Mouse (Mus musculus) forebrain, embryonic 11.5 days (tissue): Measurements from ENCODE around the gene Rbfox2. TPM values are rescaled to one million over a fixed set of nuclear protein-coding genes. Genes with fewer than 3 reads are reported as not detected.

Experiments used
- ATAC-seq: fragments of 200-750 bp; cut with Nextera tagmentation; replicated peaks from 2 replicates; pipeline ENCODE4 v1.8.0; 2017; ENCODE audit warnings: moderate TSS enrichment; ENCODE audit not compliant: low FRiP score
- DNase-seq: peaks from one replicate; pipeline ENCODE4 v3.0.0-alpha.2; 2017; ENCODE audit warnings: low spot score
- H3K27ac ChIP-seq: fragments of 300-500 bp; sonication (generic); 2 replicates; pipeline ENCODE4 v1.5.1; 2014; ENCODE audit warnings: low read depth, low read length
- H3K27me3 ChIP-seq: fragments of 300-500 bp; sonication (generic); 2 replicates; pipeline ENCODE4 v1.6.1; 2014; ENCODE audit warnings: mild to moderate bottlenecking, low read length, mixed read lengths; ENCODE audit not compliant: control insufficient read depth, insufficient read depth
- H3K36me3 ChIP-seq: fragments of 300-500 bp; sonication (generic); 2 replicates; pipeline ENCODE4 v1.6.1; 2014; ENCODE audit warnings: mild to moderate bottlenecking, low read length, moderate library complexity, mixed read lengths; ENCODE audit not compliant: control insufficient read depth, insufficient read depth
- H3K4me1 ChIP-seq: fragments of 300-500 bp; sonication (generic); replicated peaks from 2 replicates; pipeline ENCODE4 v1.6.1; 2014; ENCODE audit warnings: low read length, mixed read lengths; ENCODE audit not compliant: control insufficient read depth, insufficient read depth
- H3K4me2 ChIP-seq: fragments of 300-500 bp; sonication (generic); 2 replicates; pipeline ENCODE4 v1.6.1; 2014; ENCODE audit warnings: low read depth, mild to moderate bottlenecking, low read length, moderate library complexity, mixed read lengths; ENCODE audit not compliant: severe bottlenecking
- H3K4me3 ChIP-seq: fragments of 300-500 bp; sonication (generic); 2 replicates; pipeline ENCODE4 v1.5.1; 2014; ENCODE audit warnings: low read depth, low read length
- H3K9ac ChIP-seq: fragments of 300-500 bp; sonication (generic); 2 replicates; pipeline ENCODE4 v1.6.1; 2014; ENCODE audit warnings: low read length
- H3K9me3 ChIP-seq: fragments of 300-500 bp; sonication (generic); 2 replicates; pipeline ENCODE4 v1.6.1; 2016; ENCODE audit warnings: low read length, mixed read lengths; ENCODE audit not compliant: control insufficient read depth
- WGBS: fragments of 180-500 bp; shearing (Covaris S2); extraction: QIAGEN DNeasy Blood & Tissue Kit; methylation state at CpG from one replicate; pipeline ENCODE4 v1.1.7; 2014; 5-methylcytosine and 5-hydroxymethylcytosine counted together
- polyA plus RNA-seq: library from polyadenylated mRNA; unstranded; fragments of >200 nt; fragmentation: Nextera tagmentation; extraction: Ambion mirVana; gene quantifications from 2 replicates; pipeline ENCODE4 v1.2.1, GENCODE M21; 2014

Gene Rbfox2
- polyA plus RNA-seq, 1 experiment from 2014 or later = 68.2 TPM

GRCm38 (mm10) chr15:77054611-77055175 lies 252.1 kb downstream of the Rbfox2 start:
- ATAC-seq (no peak), DNase-seq (no peak)
- Histone ChIP-seq H3K36me3 (no peaks in the 10 kb centered on the region), H3K27me3 (no peaks in the 10 kb centered on the region), H3K9ac (no peak overlapping the region), H3K9me3 (no peaks in the 10 kb centered on the region; the same call in 1 of the 2 replicates), H3K4me3 (no peak overlapping the region), H3K4me1 (no peaks in the 10 kb centered on the region; the same call in 1 of the 2 replicates), H3K4me2 (no peak overlapping the region), H3K27ac (no peak overlapping the region)
- 49% methylated on average over 5 of the region's 5 CpGs for WGBS

- no peak overlapping the region for H3K4me3 ChIP-seq
- no peak overlapping the region for H3K27ac ChIP-seq
- ATAC-seq (no peak), DNase-seq (no peak)
- WGBS = 76% methylated on average over 1 of the region's 1 CpGs
- no peak overlapping the region for H3K4me2 ChIP-seq
- no peaks in the 10 kb centered on the region for H3K27me3 ChIP-seq
- H3K4me1 ChIP-seq = no peaks in the 10 kb centered on the region; the same call in 1 of the 2 replicates
- no peaks in the 10 kb centered on the region for H3K36me3 ChIP-seq
- H3K9me3 ChIP-seq = no peaks in the 10 kb centered on the region
- no peak overlapping the region for H3K9ac ChIP-seq
Measured at GRCm38 (mm10) chr15:77053021-77053420, 253.8 kb downstream of the Rbfox2 start.

- no peak overlapping the region for H3K4me3 ChIP-seq
- WGBS = 55% methylated on average over 1 of the region's 1 CpGs
Measured at GRCm38 (mm10) chr15:77052176-77052575, 254.6 kb downstream of the Rbfox2 start.

GRCm38 (mm10) chr15:77050570-77050969 lies 256.2 kb downstream of the Rbfox2 start, which contains the start of gene Mb:
Gene Mb (minus strand): TSS chr15:77050670.
- no peaks in the 10 kb centered on the region; the same call in 1 of the 2 replicates for H3K4me1 ChIP-seq
- 90% methylated on average over 10 of the region's 10 CpGs for WGBS
- no peak within 1 kb of the TSS for H3K4me2 ChIP-seq
- H3K9ac ChIP-seq = no peak within 1 kb of the TSS
- no peaks in the 10 kb centered on the region for H3K27me3 ChIP-seq
- no peaks in the 10 kb centered on the region for H3K36me3 ChIP-seq
- no peak for ATAC-seq
- DNase-seq = no peak
- H3K27ac ChIP-seq = no peak within 1 kb of the TSS
- no peaks in the 10 kb centered on the region for H3K9me3 ChIP-seq
- no peak within 1 kb of the TSS for H3K4me3 ChIP-seq

More at GRCm38 (mm10) chr15:77052176-77052575, 254.6 kb downstream of the Rbfox2 start:
- H3K27ac ChIP-seq = no peak overlapping the region
- no peak for ATAC-seq
- H3K4me2 ChIP-seq = no peak overlapping the region
- H3K27me3 ChIP-seq = no peaks in the 10 kb centered on the region
- DNase-seq = no peak
- no peaks in the 10 kb centered on the region for H3K36me3 ChIP-seq
- no peak overlapping the region for H3K9ac ChIP-seq
- no peaks in the 10 kb centered on the region; the same call in 1 of the 2 replicates for H3K4me1 ChIP-seq
- H3K9me3 ChIP-seq = no peaks in the 10 kb centered on the region

GRCm38 (mm10) chr15:77045609-77046008 lies 261.2 kb downstream of the Rbfox2 start:
- no peaks in the 10 kb centered on the region for H3K9me3 ChIP-seq
- no peak overlapping the region for H3K4me2 ChIP-seq
- ATAC-seq (no peak), DNase-seq (no peak)
- no peak overlapping the region for H3K9ac ChIP-seq
- H3K36me3 ChIP-seq = no peaks in the 10 kb centered on the region
- no peak overlapping the region for H3K4me3 ChIP-seq
- H3K27ac ChIP-seq = no peak overlapping the region
- H3K27me3 ChIP-seq = no peaks in the 10 kb centered on the region
- WGBS = 84% methylated on average over 10 of the region's 10 CpGs
- no peaks in the 10 kb centered on the region for H3K4me1 ChIP-seq

GRCm38 (mm10) chr15:77044597-77045320 lies 262.0 kb downstream of the Rbfox2 start, which contains the start of gene Apol6:
Gene Apol6 (plus strand): TSS chr15:77044729.
- ATAC-seq (no peak), DNase-seq (no peak)
- no peak within 1 kb of the TSS for H3K4me3 ChIP-seq
- no peaks in the 10 kb centered on the region for H3K4me1 ChIP-seq
- H3K9ac ChIP-seq = no peak within 1 kb of the TSS
- H3K4me2 ChIP-seq = no peak within 1 kb of the TSS
- WGBS = 90% methylated on average over 12 of the region's 12 CpGs
- no peaks in the 10 kb centered on the region for H3K36me3 ChIP-seq
- no peak within 1 kb of the TSS for H3K27ac ChIP-seq
- no peaks in the 10 kb centered on the region for H3K27me3 ChIP-seq
- no peaks in the 10 kb centered on the region for H3K9me3 ChIP-seq

GRCm38 (mm10) chr15:77040784-77041183 lies 266.0 kb downstream of the Rbfox2 start:
- Histone ChIP-seq H3K4me3 (no peak overlapping the region), H3K36me3 (no peaks in the 10 kb centered on the region), H3K9ac (no peak overlapping the region), H3K4me2 (no peak overlapping the region), H3K27ac (no peak overlapping the region), H3K27me3 (no peaks in the 10 kb centered on the region), H3K9me3 (no peaks in the 10 kb centered on the region), H3K4me1 (0 out of 2 replicates have a peak, but pooled peaks cover 3% of the 10 kb centered on the region)
- 88% methylated on average over 3 of the region's 3 CpGs for WGBS
- no peak for DNase-seq
- ATAC-seq = no peak

- Histone ChIP-seq H3K27me3 (no peaks in the 10 kb centered on the region), H3K36me3 (no peaks in the 10 kb centered on the region), H3K9ac (no peak overlapping the region), H3K9me3 (no peaks in the 10 kb centered on the region), H3K4me2 (no peak overlapping the region), H3K4me3 (no peak overlapping the region), H3K4me1 (0 out of 2 replicates have a peak, but pooled peaks cover 3% of the 10 kb centered on the region), H3K27ac (no peak overlapping the region)
- DNase-seq (no peak), ATAC-seq (no peak)
- WGBS = 79% methylated on average over 7 of the region's 9 CpGs
Measured at GRCm38 (mm10) chr15:77039211-77039700, 267.5 kb downstream of the Rbfox2 start.
